Mouse (Mus musculus) cerebellum, postnatal 10 days (tissue): ENCODE data around the gene Malrd1.

ENCODE experiments used
- DNase-seq, 2 experiments: peaks; one replicate each; pipeline ENCODE4 v3.0.0; 2021; ENCODE audit warnings: mixed read lengths in 2 of 2

Gene Malrd1

GRCm38 (mm10) chr2:16031559-16031958 is 505.3 kb downstream of the Malrd1 start:
- DNase-seq, result no peak

DNA sequence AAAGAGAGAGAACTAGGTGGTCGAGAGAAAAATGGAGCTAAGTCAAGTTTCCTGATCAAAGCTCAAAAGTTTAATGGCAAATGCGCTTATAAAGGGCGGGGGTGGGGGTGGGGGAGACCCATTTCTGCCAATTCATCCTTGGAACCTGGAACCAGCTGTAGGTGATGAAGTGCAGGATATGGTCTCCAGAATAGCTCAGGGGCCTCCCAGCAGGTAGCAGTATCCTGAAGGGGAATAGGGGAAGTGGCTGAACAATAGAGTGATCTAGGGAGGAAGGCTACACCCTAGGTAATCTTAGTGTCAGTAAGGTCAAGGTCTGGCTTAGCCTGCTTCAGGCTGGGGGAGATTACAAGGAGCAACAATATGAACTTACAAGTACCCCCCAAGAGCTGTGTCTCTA is 506.5 kb downstream of the Malrd1 start:
- DNase-seq, result no peak

DNA sequence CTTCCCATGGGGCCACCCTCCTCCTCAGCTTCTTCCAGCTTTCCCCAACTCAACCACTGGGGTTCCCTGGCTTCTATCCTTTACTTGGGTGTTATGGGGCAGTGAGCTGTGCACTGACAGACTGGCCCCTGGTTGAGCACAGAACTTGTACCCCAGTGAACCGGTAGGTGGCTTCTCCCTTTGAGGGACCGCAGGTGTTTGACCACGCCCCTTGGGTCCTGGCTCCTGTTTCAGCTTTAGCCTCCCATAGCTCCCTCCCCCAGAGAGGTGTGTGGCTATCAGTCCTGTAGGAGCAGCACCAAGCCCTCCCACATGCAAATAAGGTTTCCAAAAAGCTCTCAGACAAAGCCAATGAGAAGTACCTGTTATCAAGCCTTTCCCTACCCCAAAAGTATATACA is 584.4 kb downstream of the Malrd1 start:
- DNase-seq, result no peak

- DNase-seq, result peak in 1 of 2 experiments; percentile 6
These were observed 587.1 kb downstream of the Malrd1 start for GRCm38 (mm10) chr2:16113333-16113732.

GRCm38 (mm10) chr2:16147999-16148398 is 621.7 kb downstream of the Malrd1 start:
- no peak for DNase-seq

DNA sequence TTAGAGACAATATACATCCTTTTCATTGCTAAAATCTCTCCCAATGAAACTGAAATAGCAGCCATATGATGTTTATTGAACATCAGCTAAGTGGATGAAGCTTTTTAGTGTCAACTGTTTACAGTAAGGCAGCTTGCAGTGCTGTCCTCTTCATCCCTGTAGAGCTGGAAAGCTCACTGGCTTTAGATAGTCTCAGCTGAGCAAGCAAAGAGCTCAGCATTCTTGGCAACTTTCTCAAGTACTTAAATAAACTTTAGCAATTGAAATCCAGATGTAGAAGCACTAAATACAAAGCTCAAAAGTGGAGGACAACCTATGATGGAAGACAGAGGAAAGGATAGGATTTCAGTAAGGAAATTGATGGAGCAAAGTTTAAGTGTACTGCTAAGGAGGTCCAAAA is 626.3 kb downstream of the Malrd1 start:
- DNase-seq, result no peak

DNA sequence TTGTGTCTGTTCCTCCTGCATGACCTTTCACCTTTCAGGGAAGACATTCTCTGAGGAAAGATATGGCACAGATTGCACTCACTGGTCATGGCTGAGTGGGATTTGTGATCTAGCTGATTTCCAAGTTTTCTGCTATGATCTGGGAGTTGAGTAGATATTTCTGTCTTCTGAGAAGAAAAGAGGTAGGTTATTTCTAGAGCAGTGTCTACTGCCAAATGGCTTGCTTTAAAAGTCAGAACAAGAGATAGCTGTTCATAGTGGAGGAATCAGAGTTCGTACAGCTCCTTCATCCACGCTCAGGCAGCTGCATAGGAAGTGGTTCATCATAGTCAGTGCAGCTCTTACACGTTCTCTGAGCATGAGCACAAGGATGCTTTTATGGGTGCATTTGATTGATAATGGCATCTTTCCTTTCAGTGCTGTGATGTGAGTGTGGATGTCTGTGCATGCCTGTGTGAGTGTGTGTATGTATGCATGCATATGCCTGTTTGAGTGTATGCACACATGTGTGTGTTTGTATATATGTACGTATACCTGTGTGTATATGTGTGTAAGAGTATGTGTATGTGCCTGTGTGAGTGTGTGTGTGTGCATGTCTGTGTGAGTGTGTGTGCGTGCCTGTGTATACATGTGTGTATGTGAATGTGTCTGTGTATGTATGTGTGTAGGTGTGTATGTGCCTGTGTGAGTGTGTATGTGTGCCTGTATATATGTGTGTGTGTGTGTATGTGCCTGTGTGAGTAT is 637.1 kb downstream of the Malrd1 start:
- no peak for DNase-seq

DNA sequence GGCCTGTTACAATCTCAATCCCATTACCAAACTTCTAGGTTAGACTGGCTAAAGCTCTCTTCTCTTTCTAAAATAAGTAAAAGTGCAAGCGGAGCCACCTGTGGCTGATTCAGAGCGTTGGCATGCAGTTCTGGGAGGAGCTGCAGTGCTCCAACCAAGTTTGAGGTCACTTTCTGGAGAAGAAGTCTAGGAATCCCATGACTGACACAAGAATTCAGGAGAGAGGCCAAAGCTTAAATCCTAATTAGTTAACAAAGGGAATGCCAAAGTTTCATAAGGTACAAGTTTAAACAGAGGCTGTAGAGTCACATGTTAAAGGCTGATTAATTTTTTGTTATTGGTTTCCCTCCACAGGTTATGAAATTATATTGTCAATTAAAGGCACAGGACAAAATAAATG is 642.3 kb downstream of the Malrd1 start:
- no peak for DNase-seq

DNA sequence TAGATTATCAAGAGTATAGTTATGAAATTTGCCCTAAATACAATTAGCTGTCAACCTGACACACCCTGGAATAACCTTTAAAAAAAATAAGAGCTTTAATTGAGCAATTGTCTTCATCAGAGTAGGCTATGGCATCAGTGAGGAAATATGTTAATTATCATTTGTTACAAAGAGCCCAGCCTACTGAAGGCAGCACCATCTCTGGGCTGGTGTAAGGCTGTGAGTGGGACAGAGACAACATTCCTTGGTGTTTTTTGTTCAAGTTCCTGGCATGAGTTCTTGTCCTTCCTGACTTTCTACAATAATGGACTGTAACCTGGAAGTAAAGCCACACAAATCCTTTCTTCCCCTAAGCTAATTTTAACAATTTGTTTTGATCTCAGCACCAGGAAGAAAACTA is 645.8 kb downstream of the Malrd1 start:
- DNase-seq, result no peak

GRCm38 (mm10) chr2:16173355-16173754 is 647.1 kb downstream of the Malrd1 start:
- no peak for DNase-seq

DNA sequence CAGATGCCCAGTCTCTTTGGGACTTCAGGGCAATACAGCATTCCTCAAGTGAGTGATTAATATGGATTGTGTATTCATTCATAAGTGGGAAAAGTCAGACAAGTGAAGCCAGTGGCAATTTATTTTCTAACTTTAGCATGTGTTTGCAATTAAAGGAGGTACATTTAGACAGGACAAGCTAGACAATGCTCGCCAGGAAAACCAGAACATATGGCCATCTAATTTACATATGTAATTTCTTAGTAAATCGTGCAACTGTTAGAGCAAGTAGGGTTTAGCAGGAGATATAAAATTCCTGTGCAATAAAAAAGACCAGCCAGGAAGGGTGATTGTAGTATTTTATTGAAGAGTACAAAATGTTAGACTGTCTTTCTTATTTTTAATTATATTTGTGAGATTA is 655.9 kb downstream of the Malrd1 start:
- no peak for DNase-seq

DNA sequence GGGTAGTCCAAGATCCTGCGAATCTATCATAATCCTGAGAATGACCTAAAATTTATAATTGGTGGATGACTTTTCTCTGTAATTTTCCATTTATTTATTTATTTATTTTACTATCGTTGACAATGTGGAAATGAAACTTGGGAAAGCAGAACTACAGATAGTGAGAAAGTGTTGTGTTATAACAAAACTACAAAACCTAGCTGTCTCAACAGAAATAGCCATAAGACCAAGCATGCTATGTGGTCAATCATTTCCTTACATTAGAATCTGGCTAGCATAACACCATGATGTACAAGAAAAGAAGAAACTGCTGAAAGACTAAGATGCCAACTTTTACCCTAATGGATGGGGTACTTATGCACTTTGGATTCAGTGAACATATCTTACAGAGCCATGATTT is 656.9 kb downstream of the Malrd1 start:
- DNase-seq, result no peak

DNA sequence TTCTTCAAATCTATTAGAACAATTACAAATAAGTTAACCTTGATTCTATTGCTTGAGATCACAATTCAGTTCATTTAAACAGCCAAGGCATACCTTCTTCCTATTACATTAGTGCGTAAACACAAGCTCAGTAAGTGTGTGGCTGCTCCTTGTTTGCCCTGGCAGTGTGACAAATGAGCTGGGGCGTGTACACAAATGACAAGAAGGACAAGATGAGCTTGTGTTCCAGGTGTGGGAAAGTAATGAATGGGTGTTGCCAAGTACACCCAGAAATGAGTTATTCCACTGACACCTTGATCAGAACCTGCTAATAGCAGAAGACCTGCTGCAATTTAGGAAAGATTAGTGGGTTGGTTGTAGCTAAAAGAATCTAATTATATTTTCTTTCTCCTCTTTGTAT is 683.7 kb downstream of the Malrd1 start:
- DNase-seq, result peak in 1 of 2 experiments; percentile 2

DNA sequence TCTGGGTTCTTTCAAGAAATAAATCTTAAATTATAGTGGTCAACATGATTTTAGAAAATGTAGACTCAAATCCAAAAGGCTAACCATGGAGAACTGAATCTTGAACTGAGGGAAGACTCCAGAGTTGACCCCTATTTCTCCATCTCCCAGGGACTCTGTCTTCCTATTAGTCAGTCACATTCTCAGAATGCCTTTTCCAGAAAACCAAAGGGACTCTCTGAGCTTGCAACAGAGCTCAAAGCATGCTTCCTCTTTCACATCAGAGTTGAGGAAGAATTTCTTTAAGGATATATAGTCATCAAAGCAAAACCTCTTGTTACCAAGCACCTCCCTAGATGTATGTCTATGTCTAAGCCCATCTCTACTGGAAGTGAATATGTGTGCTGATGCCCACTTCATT is 686.5 kb downstream of the Malrd1 start:
- no peak for DNase-seq

- DNase-seq, result no peak
These were observed 687.8 kb downstream of the Malrd1 start for GRCm38 (mm10) chr2:16214111-16214510.

GRCm38 (mm10) chr2:16228187-16228832 is 702.0 kb downstream of the Malrd1 start:
- no peak for DNase-seq

DNA sequence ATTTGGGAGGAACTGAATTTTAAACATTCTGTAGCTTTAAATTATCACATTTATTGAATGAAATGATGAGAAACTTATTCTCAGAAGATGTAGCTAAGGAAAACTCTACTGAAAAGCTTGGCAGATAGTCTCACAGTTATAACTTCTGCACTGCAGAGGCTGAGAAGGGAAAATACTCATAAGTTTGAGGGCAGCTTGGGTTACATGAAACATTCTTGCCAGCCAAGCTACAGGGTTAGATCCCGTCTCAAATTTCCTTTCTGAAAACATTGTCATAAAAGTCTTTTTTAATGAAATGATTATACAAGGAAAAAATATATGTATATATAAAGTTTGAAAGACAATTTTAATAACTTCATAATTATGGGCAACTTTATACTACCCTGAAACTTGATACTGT is 714.6 kb downstream of the Malrd1 start:
- no peak for DNase-seq

DNA sequence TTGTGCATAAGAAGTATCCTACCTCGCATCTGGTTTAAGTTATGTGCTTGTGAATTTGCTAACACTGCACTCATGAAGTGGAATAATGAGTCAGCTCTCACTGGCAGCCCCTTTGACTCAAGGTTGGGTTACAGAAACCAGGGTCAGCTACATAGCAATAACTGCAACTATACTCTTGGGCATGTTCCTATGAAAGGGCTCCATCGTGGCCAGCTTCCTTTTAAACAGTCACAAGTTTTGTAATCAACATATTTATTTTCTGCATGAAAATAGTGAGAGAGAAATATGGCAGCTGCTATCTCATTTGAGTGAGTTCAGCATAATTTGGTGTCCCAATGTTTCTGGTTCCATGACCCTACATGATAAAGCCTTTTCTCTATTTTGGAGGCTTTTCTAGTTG is 716.8 kb downstream of the Malrd1 start:
- no peak for DNase-seq

- peak; percentile 76 to 79 for DNase-seq
These were observed 722.6 kb downstream of the Malrd1 start for GRCm38 (mm10) chr2:16248861-16249260.

DNA sequence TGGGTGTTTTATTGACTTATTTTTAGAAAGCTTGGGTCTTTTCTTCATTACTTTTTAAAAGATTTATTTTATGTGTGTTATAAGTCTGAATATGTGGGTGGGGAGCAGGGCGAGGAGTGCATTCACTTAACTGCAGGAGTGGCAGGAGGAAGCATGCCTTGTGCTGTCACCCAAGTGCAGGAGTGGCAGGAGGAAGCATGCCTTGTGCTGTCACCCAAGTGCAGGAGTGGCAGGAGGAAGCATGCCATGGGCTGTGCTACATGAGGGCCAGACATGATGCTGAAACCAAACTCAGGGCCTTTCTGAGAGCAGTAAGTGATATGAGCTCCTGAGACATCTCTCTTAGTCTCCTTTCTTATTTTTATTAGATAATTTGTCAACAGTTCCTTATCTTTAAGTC is 726.0 kb downstream of the Malrd1 start:
- no peak for DNase-seq
